In the genomic region with DNA sequence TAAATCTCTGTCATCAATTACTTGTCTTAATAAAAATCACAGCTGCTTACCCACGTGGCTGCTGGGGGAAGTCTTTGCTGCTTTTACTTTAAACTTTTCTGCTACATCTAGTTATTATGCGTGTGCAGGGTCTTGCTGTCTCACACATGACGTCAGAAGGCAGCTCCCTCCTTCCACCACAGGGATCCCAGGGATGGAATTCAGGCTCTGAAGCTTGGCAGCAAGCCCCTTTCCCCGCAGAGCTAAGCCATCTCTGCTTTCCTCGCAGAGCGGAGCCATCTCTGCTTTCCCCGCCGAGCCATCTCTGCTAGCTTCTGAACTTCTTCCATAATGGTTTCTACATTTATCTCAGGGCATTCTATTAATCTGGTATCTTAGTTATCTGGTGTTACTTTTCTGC, we compare ENCODE assay signal across 20 mouse cellular contexts.
DNase-seq lines count a peak whose midpoint lies in the region; ATAC-seq and TF ChIP-seq lines count a peak whose summit lies in the region.
"Had no signal": no experiment of that assay in that cellular context is flagged by ENCODE, and none has a peak within 500 bp of the region (broad histone marks: within the 10 kb centered on the region; RNA-seq: fewer than 3 reads in every experiment).

No protein-coding gene starts in this region.

- 0 out of 2 replicates have a peak, but pooled peaks cover 2% of the 10 kb centered on the region for H3K9me3 ChIP-seq in embryonic facial prominence, embryonic 13.5 days
- H3K9me3 ChIP-seq in embryonic facial prominence, embryonic 10.5 days = peaks cover 9% of the 10 kb centered on the region; the same call in 1 of the 2 replicates
- H3K9me3 ChIP-seq in embryonic facial prominence, embryonic 15.5 days (replicated peaks) = no peaks in the 10 kb centered on the region

- peak overlapping the region; percentile 60; the same call in 1 of the 2 replicates for H3K27ac ChIP-seq in embryonic facial prominence, embryonic 13.5 days
- H3K27ac ChIP-seq in embryonic facial prominence, embryonic 10.5 days (replicated peaks) = no peak overlapping the region
- H3K27ac ChIP-seq in cerebellum, adult 2 months (ENCODE audit: insufficient read depth, low read length) = no peak overlapping the region
- H3K27ac ChIP-seq in embryonic facial prominence, embryonic 15.5 days (replicated peaks) = no peak overlapping the region
- H3K27ac ChIP-seq: hindbrain, embryonic 14.5 days; macrophage had no signal

- WGBS in embryonic facial prominence, embryonic 13.5 days = 42% methylated on average over 8 of the region's 8 CpGs
- WGBS in embryonic facial prominence, embryonic 10.5 days = 76% methylated on average over 8 of the region's 8 CpGs
- 19% methylated on average over 8 of the region's 8 CpGs for WGBS in cerebellum, adult 2 months
- 40% methylated on average over 8 of the region's 8 CpGs for WGBS in embryonic facial prominence, embryonic 15.5 days

- H3K4me1 ChIP-seq in embryonic facial prominence, embryonic 13.5 days = peaks cover 54% of the 10 kb centered on the region
- H3K4me1 ChIP-seq in embryonic facial prominence, embryonic 10.5 days = peaks cover 53% of the 10 kb centered on the region
- H3K4me1 ChIP-seq in cerebellum, adult 2 months (ENCODE audit: control insufficient read depth, insufficient read depth, low read length) = peaks cover 39% of the 10 kb centered on the region
- peaks cover 47% of the 10 kb centered on the region for H3K4me1 ChIP-seq in embryonic facial prominence, embryonic 15.5 days

- no peaks in the 10 kb centered on the region for H3K27me3 ChIP-seq in embryonic facial prominence, embryonic 13.5 days
- H3K27me3 ChIP-seq in embryonic facial prominence, embryonic 10.5 days (replicated peaks; ENCODE audit: low read depth, poor library complexity, severe bottlenecking) = no peaks in the 10 kb centered on the region
- H3K27me3 ChIP-seq in cerebellum, adult 2 months (ENCODE audit: control insufficient read depth, insufficient read depth, low read length) = no peaks in the 10 kb centered on the region
- H3K27me3 ChIP-seq in embryonic facial prominence, embryonic 15.5 days = no peaks in the 10 kb centered on the region
- H3K27me3 ChIP-seq: Patski had no signal

- TF ChIP-seq CTCF in cerebellum, adult 2 months (IDR thresholded peaks at IDR 0.05; ENCODE audit: borderline replicate concordance, insufficient read depth, low read depth, low read length) = no peak

- no peak overlapping the region for H3K4me2 ChIP-seq in embryonic facial prominence, embryonic 13.5 days
- H3K4me2 ChIP-seq in embryonic facial prominence, embryonic 15.5 days (replicated peaks) = 0 out of 2 replicates have a peak overlapping the region, but pooled peaks have one; percentile 4
- H3K4me2 ChIP-seq: hindbrain, embryonic 14.5 days had no signal

- no peak for DNase-seq in embryonic facial prominence, embryonic 10.5 days (ENCODE audit: low spot score)
- peak; percentile 25 for DNase-seq in kidney, postnatal 10 days
- DNase-seq in kidney, adult 9 months = no peak
- DNase-seq in cerebellum, adult 2 months = peak; percentile 46 to 52
- no peak for DNase-seq in ovary, postnatal 36 days (ENCODE audit: low spot score)
- DNase-seq in thymus, postnatal 25 days = no peak
- DNase-seq: heart, adult 18-20 months; kidney, postnatal 36 days; layer of hippocampus, postnatal 36 days; liver, postnatal 0 days; midbrain, embryonic 14.5 days; right cerebral cortex, postnatal 25 days; thymus, postnatal 4 days had no signal

- peaks cover 5% of the 10 kb centered on the region; the same call in 1 of the 2 replicates for H3K36me3 ChIP-seq in embryonic facial prominence, embryonic 13.5 days
- H3K36me3 ChIP-seq in embryonic facial prominence, embryonic 10.5 days (replicated peaks) = peaks cover 12% of the 10 kb centered on the region
- 0 out of 2 replicates have a peak, but pooled peaks cover 3% of the 10 kb centered on the region for H3K36me3 ChIP-seq in embryonic facial prominence, embryonic 15.5 days

- ATAC-seq in embryonic facial prominence, embryonic 13.5 days (ENCODE audit: insufficient number of reproducible peaks, insufficient read depth, low FRiP score, low TSS enrichment, low read depth) = no peak
- no peak for ATAC-seq in embryonic facial prominence, embryonic 15.5 days (ENCODE audit: insufficient number of reproducible peaks, low FRiP score, low TSS enrichment, low read depth)
- ATAC-seq: intestine, postnatal 0 days; liver, postnatal 0 days; Patski had no signal

- peak overlapping the region; percentile 3; the same call in 1 of the 2 replicates for H3K9ac ChIP-seq in embryonic facial prominence, embryonic 13.5 days
- H3K9ac ChIP-seq in embryonic facial prominence, embryonic 15.5 days = no peak overlapping the region
- H3K9ac ChIP-seq: hindbrain, embryonic 14.5 days; liver, postnatal 0 days had no signal

- no peak overlapping the region for H3K4me3 ChIP-seq in embryonic facial prominence, embryonic 13.5 days
- no peak overlapping the region for H3K4me3 ChIP-seq in embryonic facial prominence, embryonic 10.5 days
- no peak overlapping the region for H3K4me3 ChIP-seq in cerebellum, adult 2 months (replicated peaks; ENCODE audit: insufficient read depth, low read depth, low read length)
- H3K4me3 ChIP-seq in embryonic facial prominence, embryonic 15.5 days (replicated peaks) = no peak overlapping the region
- H3K4me3 ChIP-seq: erythroblast, embryonic 14.5 days had no signal

- TF ChIP-seq POLR2A in cerebellum, adult 2 months (IDR thresholded peaks at IDR 0.05; ENCODE audit: borderline replicate concordance, insufficient read depth, low read length) = no peak

Comparison
In these comparisons a context has a peak if more than half of its experiments do, and no peak if none do; other contexts are left out.
1. DNase-seq: peak in kidney, postnatal 10 days (single experiment) and cerebellum, adult 2 months (2 of 2); none in embryonic facial prominence, embryonic 10.5 days (single experiment), kidney, adult 9 months (single experiment), ovary, postnatal 36 days (single experiment) and thymus, postnatal 25 days (single experiment).